ENCODE assay signal across 13 mouse cellular contexts in genomic region chr19:56232269-56232668, GRCm38 (mm10). TPM values are rescaled to one million over a fixed set of nuclear protein-coding genes. Genes with fewer than 3 reads are reported as not detected.
A peak's percentile ranks its signal among the peaks of the same experiment; 100 is the strongest.
DNase-seq lines count a peak whose midpoint lies in the region; ATAC-seq lines count a peak whose summit lies in the region.
"Had no signal": no experiment of that assay in that cellular context is flagged by ENCODE, and none has a peak within 500 bp of the region (broad histone marks: within the 10 kb centered on the region; RNA-seq: fewer than 3 reads in every experiment).

No protein-coding gene starts in this region.

- no peaks in the 10 kb centered on the region for H3K27me3 ChIP-seq in heart, embryonic 14.5 days (ENCODE audit: control insufficient read depth, insufficient read depth, low read length)
- no peaks in the 10 kb centered on the region for H3K27me3 ChIP-seq in intestine, embryonic 16.5 days (replicated peaks; ENCODE audit: control insufficient read depth, insufficient read depth, low read length)
- H3K27me3 ChIP-seq: megakaryocyte, embryonic 14.5 days had no signal

- H3K4me3 ChIP-seq in heart, embryonic 14.5 days (ENCODE audit: control insufficient read depth in 1 of 2, insufficient read depth in 1 of 2, low read depth in 1 of 2, low read length in 2 of 2) = no peak overlapping the region
- H3K4me3 ChIP-seq in intestine, embryonic 16.5 days (ENCODE audit: low read length) = no peak overlapping the region
- H3K4me3 ChIP-seq: megakaryocyte, embryonic 14.5 days had no signal

- no peak overlapping the region for H3K4me2 ChIP-seq in heart, embryonic 14.5 days (ENCODE audit: low read length)
- no peak overlapping the region for H3K4me2 ChIP-seq in intestine, embryonic 16.5 days (ENCODE audit: low read depth, low read length)

- no peak for DNase-seq in heart, postnatal 25 days (ENCODE audit: low spot score)
- DNase-seq in retina, postnatal 1 day = peak; percentile 40
- DNase-seq in retina, embryonic 14.5 days (ENCODE audit: low spot score) = no peak
- DNase-seq in Muller cell, postnatal 12 days (ENCODE audit: inconsistent ontology term) = no peak
- DNase-seq in thymus, postnatal 0 days (ENCODE audit: low spot score) = no peak
- DNase-seq in cerebellum, adult 9-10 months = no peak
- DNase-seq: cerebellum, adult 9-11 months had no signal

- WGBS in heart, embryonic 14.5 days = 62% methylated on average over 7 of the region's 7 CpGs
- WGBS in intestine, embryonic 16.5 days = 66% methylated on average over 7 of the region's 7 CpGs

- peaks cover 4% of the 10 kb centered on the region for H3K9me3 ChIP-seq in heart, embryonic 14.5 days (ENCODE audit: control insufficient read depth, low read length)
- H3K9me3 ChIP-seq in intestine, embryonic 16.5 days (ENCODE audit: control insufficient read depth, low read length) = no peaks in the 10 kb centered on the region; the same call in 1 of the 2 replicates

- intact Hi-C loops in heart, postnatal 25 days (cut with DNase I) = no loop called here

- no peaks in the 10 kb centered on the region for H3K36me3 ChIP-seq in heart, embryonic 14.5 days (ENCODE audit: control insufficient read depth, insufficient read depth, low read length)
- no peaks in the 10 kb centered on the region for H3K36me3 ChIP-seq in intestine, embryonic 16.5 days (ENCODE audit: control insufficient read depth, insufficient read depth, low read length)

- no peaks in the 10 kb centered on the region for H3K4me1 ChIP-seq in heart, embryonic 14.5 days (ENCODE audit: control insufficient read depth in 2 of 2, insufficient read depth in 2 of 2, low read length in 2 of 2)
- H3K4me1 ChIP-seq in intestine, embryonic 16.5 days (ENCODE audit: control insufficient read depth, insufficient read depth, low read length) = 0 out of 2 replicates have a peak, but pooled peaks cover 4% of the 10 kb centered on the region
- H3K4me1 ChIP-seq: megakaryocyte, embryonic 14.5 days had no signal

- no peak overlapping the region for H3K9ac ChIP-seq in heart, embryonic 14.5 days (ENCODE audit: low read length)
- no peak overlapping the region for H3K9ac ChIP-seq in intestine, embryonic 16.5 days (ENCODE audit: low read depth, low read length)

- H3K27ac ChIP-seq in heart, embryonic 14.5 days (replicated peaks in 1 of 2; ENCODE audit: control insufficient read depth in 1 of 2, insufficient read depth in 1 of 2, low read depth in 2 of 2, low read length in 2 of 2) = peak overlapping the region; percentile 35 to 39; a peak in 2 of 4 replicates
- peak overlapping the region; percentile 4; the same call in 1 of the 2 replicates for H3K27ac ChIP-seq in intestine, embryonic 16.5 days (ENCODE audit: low read length)

- ATAC-seq in heart, embryonic 14.5 days (ENCODE audit: insufficient number of reproducible peaks, insufficient read depth, low FRiP score, low read depth) = no peak
- no peak for ATAC-seq in intestine, embryonic 16.5 days
- ATAC-seq: Patski had no signal

RNA-seq across cellular contexts. Expression of gene Habp2, which starts 54.7 kb away (rescaled TPM):
- 1.7 TPM in 2 replicates for polyA plus RNA-seq in heart, embryonic 14.5 days (2014; fragmentation: Nextera tagmentation; extraction: Ambion mirVana)
- not detected for total RNA-seq in heart, postnatal 25 days (2021)
- 10.1 and 12.7 TPM in 2 replicates for polyA plus RNA-seq in intestine, embryonic 16.5 days (2015; fragmentation: Nextera tagmentation; extraction: Ambion mirVana)
- 0.14 and 0.20 TPM in 2 replicates for polyA plus RNA-seq in thymus, postnatal 0 days (2015; fragmentation: Nextera tagmentation; extraction: Ambion mirVana)
- total RNA-seq: heart, adult 8-10 months; left cerebral cortex, postnatal 14 days had no signal
